Comparison of ENCODE assay signal across 10 mouse cellular contexts in the genomic region with DNA sequence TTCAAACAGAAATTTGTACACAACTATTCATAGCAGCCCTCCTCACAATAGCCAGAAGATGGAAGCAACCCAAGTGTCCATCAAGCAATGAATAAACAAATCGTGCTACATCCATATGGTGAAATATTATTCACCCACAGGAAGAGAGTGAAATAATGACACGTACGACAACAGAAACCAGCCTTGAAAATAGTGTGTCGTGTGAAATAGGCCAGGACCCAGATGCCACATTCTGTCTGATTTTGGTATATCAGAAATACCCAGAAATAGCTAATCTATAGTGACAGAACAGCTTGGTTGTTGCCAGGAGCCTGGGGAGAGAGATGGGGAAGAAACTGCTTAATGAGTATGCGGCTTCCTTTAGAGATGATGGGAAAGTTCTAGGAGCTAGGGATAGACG. TPM values are rescaled to one million over a fixed set of nuclear protein-coding genes. Genes with fewer than 3 reads are reported as not detected.
DNase-seq lines count a peak whose midpoint lies in the region; ATAC-seq and TF ChIP-seq lines count a peak whose summit lies in the region.
"Had no signal": no experiment of that assay in that cellular context is flagged by ENCODE, and none has a peak within 500 bp of the region (broad histone marks: within the 10 kb centered on the region; RNA-seq: fewer than 3 reads in every experiment).

No protein-coding gene starts in this region.

- no peak for DNase-seq in heart, adult 9 months (ENCODE audit: low spot score in 2 of 2)
- DNase-seq in midbrain, embryonic 11.5 days (ENCODE audit: low spot score, missing footprints) = peak; percentile 72
- DNase-seq in midbrain, embryonic 14.5 days = no peak
- DNase-seq in forebrain, embryonic 14.5 days (ENCODE audit: low spot score) = peak; percentile 62
- DNase-seq in retina, postnatal 1 day = peak; percentile 65
- DNase-seq in liver, postnatal 0 days = no peak

- no peak for TF ChIP-seq EP300 in liver, postnatal 0 days (IDR thresholded peaks at IDR 0.05; ENCODE audit: low read depth)

- 71% methylated on average over 6 of the region's 6 CpGs for WGBS in heart, embryonic 12.5 days
- WGBS in midbrain, embryonic 11.5 days = 93% methylated on average over 6 of the region's 6 CpGs
- WGBS in midbrain, embryonic 14.5 days = 80% methylated on average over 6 of the region's 6 CpGs
- WGBS in forebrain, embryonic 14.5 days = 56% methylated on average over 6 of the region's 6 CpGs
- 72% methylated on average over 6 of the region's 6 CpGs for WGBS in liver, postnatal 0 days (ENCODE audit: insufficient replicate concordance)

- H3K4me2 ChIP-seq in heart, embryonic 12.5 days = no peak overlapping the region
- no peak overlapping the region for H3K4me2 ChIP-seq in midbrain, embryonic 11.5 days
- no peak overlapping the region for H3K4me2 ChIP-seq in midbrain, embryonic 14.5 days (ENCODE audit: low read length)
- no peak overlapping the region for H3K4me2 ChIP-seq in forebrain, embryonic 14.5 days (ENCODE audit: low read length)
- no peak overlapping the region for H3K4me2 ChIP-seq in liver, postnatal 0 days (ENCODE audit: low read depth, low read length)

- no peaks in the 10 kb centered on the region for H3K9me3 ChIP-seq in heart, embryonic 12.5 days (replicated peaks)
- no peaks in the 10 kb centered on the region for H3K9me3 ChIP-seq in midbrain, embryonic 11.5 days (ENCODE audit: control insufficient read depth, low read length)
- H3K9me3 ChIP-seq in midbrain, embryonic 14.5 days (ENCODE audit: control insufficient read depth, low read length) = no peaks in the 10 kb centered on the region
- no peaks in the 10 kb centered on the region for H3K9me3 ChIP-seq in forebrain, embryonic 14.5 days (replicated peaks; ENCODE audit: control insufficient read depth, low read length)
- H3K9me3 ChIP-seq in liver, postnatal 0 days (ENCODE audit: low read length) = no peaks in the 10 kb centered on the region

- ATAC-seq in heart, embryonic 12.5 days (ENCODE audit: insufficient number of reproducible peaks, low FRiP score) = no peak
- no peak for ATAC-seq in midbrain, embryonic 11.5 days (ENCODE audit: low FRiP score)
- ATAC-seq in midbrain, embryonic 14.5 days (ENCODE audit: low FRiP score, low TSS enrichment) = no peak
- peak; percentile 11; the same call in 1 of the 2 replicates for ATAC-seq in forebrain, embryonic 14.5 days
- ATAC-seq in megakaryocyte-erythroid progenitor cell, adult 5-6 weeks (replicated peaks; ENCODE audit: low FRiP score, low TSS enrichment, poor library complexity, severe bottlenecking) = no peak
- no peak for ATAC-seq in liver, postnatal 0 days
- ATAC-seq: CD4-positive, CD25-positive, alpha-beta regulatory T cell, adult 4 months had no signal

- H3K4me1 ChIP-seq in heart, embryonic 12.5 days (replicated peaks) = peaks cover 28% of the 10 kb centered on the region
- H3K4me1 ChIP-seq in midbrain, embryonic 11.5 days (ENCODE audit: control insufficient read depth, insufficient read depth, low read length) = peaks cover 6% of the 10 kb centered on the region; the same call in 1 of the 2 replicates
- peaks cover 3% of the 10 kb centered on the region; the same call in 1 of the 2 replicates for H3K4me1 ChIP-seq in midbrain, embryonic 14.5 days (ENCODE audit: control insufficient read depth, insufficient read depth, low read length)
- peaks cover 22% of the 10 kb centered on the region for H3K4me1 ChIP-seq in forebrain, embryonic 14.5 days (ENCODE audit: control insufficient read depth, insufficient read depth, low read length)
- H3K4me1 ChIP-seq in liver, postnatal 0 days (ENCODE audit: insufficient read depth) = no peaks in the 10 kb centered on the region

- no peaks in the 10 kb centered on the region for H3K36me3 ChIP-seq in heart, embryonic 12.5 days
- no peaks in the 10 kb centered on the region for H3K36me3 ChIP-seq in midbrain, embryonic 11.5 days (ENCODE audit: control insufficient read depth, insufficient read depth, low read length)
- H3K36me3 ChIP-seq in midbrain, embryonic 14.5 days (ENCODE audit: control insufficient read depth, insufficient read depth, low read length) = no peaks in the 10 kb centered on the region
- H3K36me3 ChIP-seq in forebrain, embryonic 14.5 days (ENCODE audit: control insufficient read depth, insufficient read depth, low read length) = no peaks in the 10 kb centered on the region
- no peaks in the 10 kb centered on the region for H3K36me3 ChIP-seq in liver, postnatal 0 days (replicated peaks; ENCODE audit: insufficient read depth, low read length)

- no peak for TF ChIP-seq CTCF in liver, postnatal 0 days (IDR thresholded peaks at IDR 0.05; ENCODE audit: low read depth)

- no peak overlapping the region for H3K9ac ChIP-seq in heart, embryonic 12.5 days
- no peak overlapping the region for H3K9ac ChIP-seq in midbrain, embryonic 11.5 days (ENCODE audit: low read length)
- no peak overlapping the region for H3K9ac ChIP-seq in midbrain, embryonic 14.5 days (replicated peaks; ENCODE audit: low read length)
- no peak overlapping the region for H3K9ac ChIP-seq in forebrain, embryonic 14.5 days (ENCODE audit: low read length)
- H3K9ac ChIP-seq in liver, postnatal 0 days (replicated peaks) = no peak overlapping the region

- peak overlapping the region; percentile 66 for H3K27ac ChIP-seq in heart, embryonic 12.5 days (ENCODE audit: poor library complexity, severe bottlenecking)
- H3K27ac ChIP-seq in midbrain, embryonic 11.5 days (ENCODE audit: low read depth, low read length) = no peak overlapping the region
- no peak overlapping the region for H3K27ac ChIP-seq in midbrain, embryonic 14.5 days (replicated peaks; ENCODE audit: low read depth, low read length)
- H3K27ac ChIP-seq in forebrain, embryonic 14.5 days (ENCODE audit: low read depth, low read length) = peak overlapping the region; percentile 79
- H3K27ac ChIP-seq in liver, postnatal 0 days (ENCODE audit: low read depth) = no peak overlapping the region

- no peaks in the 10 kb centered on the region for H3K27me3 ChIP-seq in heart, embryonic 12.5 days (replicated peaks)
- H3K27me3 ChIP-seq in midbrain, embryonic 11.5 days (ENCODE audit: control insufficient read depth, insufficient read depth, low read length) = no peaks in the 10 kb centered on the region
- no peaks in the 10 kb centered on the region for H3K27me3 ChIP-seq in midbrain, embryonic 14.5 days (ENCODE audit: control insufficient read depth, insufficient read depth, low read length)
- no peaks in the 10 kb centered on the region for H3K27me3 ChIP-seq in forebrain, embryonic 14.5 days (replicated peaks; ENCODE audit: control insufficient read depth, insufficient read depth, low read length)
- no peaks in the 10 kb centered on the region for H3K27me3 ChIP-seq in liver, postnatal 0 days (ENCODE audit: insufficient read depth, low read length)

- H3K4me3 ChIP-seq in heart, embryonic 12.5 days = no peak overlapping the region
- no peak overlapping the region for H3K4me3 ChIP-seq in midbrain, embryonic 11.5 days (ENCODE audit: low read depth, low read length)
- no peak overlapping the region for H3K4me3 ChIP-seq in midbrain, embryonic 14.5 days (replicated peaks; ENCODE audit: low read depth, low read length)
- H3K4me3 ChIP-seq in forebrain, embryonic 14.5 days (ENCODE audit: low read depth, low read length) = no peak overlapping the region
- H3K4me3 ChIP-seq in liver, postnatal 0 days (ENCODE audit: low read depth, low read length) = no peak overlapping the region

RNA-seq across cellular contexts. Expression of a gene that starts 58.3 kb away (rescaled TPM):
- polyA plus RNA-seq in heart, embryonic 12.5 days (2016; fragmentation: Nextera tagmentation; extraction: Ambion mirVana) = 7.9 and 9.3 TPM in 2 replicates
- 37.8 and 44.7 TPM in 2 replicates for polyA plus RNA-seq in midbrain, embryonic 11.5 days (2014; fragmentation: Nextera tagmentation; extraction: Ambion mirVana)
- 14.1 and 22.6 TPM in 2 replicates for polyA plus RNA-seq in midbrain, embryonic 14.5 days (2014; fragmentation: Nextera tagmentation; extraction: Ambion mirVana)
- polyA plus RNA-seq in forebrain, embryonic 14.5 days (2014; fragmentation: Nextera tagmentation; extraction: Ambion mirVana) = 11.5 and 13.3 TPM in 2 replicates
- total RNA-seq in megakaryocyte-erythroid progenitor cell, adult 5-6 weeks (2014; fragmentation: Nextera tagmentation) = not detected in 2 replicates
- not detected in 2 replicates for total RNA-seq in megakaryocyte-erythroid progenitor cell, adult 5-6 weeks (2017)
- polyA plus RNA-seq in liver, postnatal 0 days (2015; fragmentation: Nextera tagmentation; extraction: Ambion mirVana) = 0.14 and 0.17 TPM in 2 replicates
- total RNA-seq: monocyte, adult 5-6 weeks had no signal

Comparison
In these comparisons a context has a peak if more than half of its experiments do, and no peak if none do; other contexts are left out.
1. DNase-seq: peak in midbrain, embryonic 11.5 days (single experiment), forebrain, embryonic 14.5 days (single experiment) and retina, postnatal 1 day (single experiment); none in heart, adult 9 months (0 of 2), midbrain, embryonic 14.5 days (single experiment) and liver, postnatal 0 days (single experiment).
2. H3K27ac ChIP-seq: peak in heart, embryonic 12.5 days (single experiment) and forebrain, embryonic 14.5 days (single experiment); none in midbrain, embryonic 11.5 days (single experiment), midbrain, embryonic 14.5 days (single experiment) and liver, postnatal 0 days (single experiment).